Mouse (Mus musculus) myocyte (in vitro differentiated cells): ENCODE measurements at regions not wholly inside any gene's neighbourhood (a gene's known extent, or its start where the extent isn't known, plus 50 kb on each side); places are given as distances from the start of the nearest gene placed in this dataset.

Source experiments
- CEBPB ChIP-seq: IDR thresholded peaks from 2 replicates; pipeline ENCODE4 v1.6.1; 2011; ENCODE audit warnings: mild to moderate bottlenecking, moderate library complexity; ENCODE audit not compliant: poor library complexity, insufficient read depth, severe bottlenecking
- MAX ChIP-seq: IDR thresholded peaks from one replicate; pipeline ENCODE4 v1.6.1; 2011; ENCODE audit warnings: low read depth, mild to moderate bottlenecking, control low read depth
- MYOD1 ChIP-seq, 3 experiments: IDR thresholded peaks; one replicate each; pipeline ENCODE4 v1.6.1; 2011; ENCODE audit warnings: control low read depth in 2 of 3, low read depth in 2 of 3, mild to moderate bottlenecking in 2 of 3, moderate library complexity in 1 of 3; ENCODE audit not compliant: insufficient read length in 2 of 3, control insufficient read depth in 1 of 3
- MYOG ChIP-seq, 3 experiments: IDR thresholded peaks; one replicate each; pipeline ENCODE4 v1.6.1; 2011; ENCODE audit warnings: control low read depth in 2 of 3, low read depth in 2 of 3, mild to moderate bottlenecking in 2 of 3; ENCODE audit not compliant: insufficient read length in 2 of 3, control insufficient read depth in 1 of 3, insufficient read depth in 1 of 3
- POLR2A ChIP-seq: IDR thresholded peaks from one replicate; pipeline ENCODE4 v1.6.1; 2011; ENCODE audit warnings: low read depth, mild to moderate bottlenecking, control low read depth, moderate library complexity; ENCODE audit not compliant: insufficient read length
- POLR2AphosphoS2 ChIP-seq: IDR thresholded peaks from one replicate; pipeline ENCODE4 v1.6.1; 2011; ENCODE audit warnings: low read depth, control low read depth; ENCODE audit not compliant: insufficient read length
- REST ChIP-seq: IDR thresholded peaks from one replicate; pipeline ENCODE4 v1.6.1; 2011; ENCODE audit warnings: mild to moderate bottlenecking, control low read depth, moderate library complexity; ENCODE audit not compliant: insufficient read depth, insufficient read length
- TCF12 ChIP-seq: IDR thresholded peaks from one replicate; pipeline ENCODE4 v1.6.1; 2011; ENCODE audit warnings: mild to moderate bottlenecking, control low read depth; ENCODE audit not compliant: poor library complexity, insufficient read depth, severe bottlenecking

- no peak for TF ChIP-seq POLR2A
- no peak for TF ChIP-seq REST
- TF ChIP-seq MYOG (IDR thresholded peaks at IDR 0.05; ENCODE audit: control insufficient read depth in 1 of 3, insufficient read depth in 1 of 3, insufficient read length in 2 of 3, low read depth in 2 of 3), result no peak
- TF ChIP-seq MAX, result no peak
- no peak for TF ChIP-seq MYOD1 (IDR thresholded peaks at IDR 0.05; ENCODE audit: control insufficient read depth in 1 of 3, insufficient read length in 2 of 3, low read depth in 2 of 3)
- no peak for TF ChIP-seq POLR2AphosphoS2
- no peak for TF ChIP-seq TCF12
- no peak for TF ChIP-seq CEBPB
Measured at GRCm38 (mm10) chr13:35119782-35120181, 92.9 kb upstream of the Eci2 start.
